Mouse (Mus musculus) kidney, embryonic 16.5 days (tissue): ENCODE results near the gene Rnd3. TPM values are rescaled to one million over a fixed set of nuclear protein-coding genes. Genes with fewer than 3 reads are reported as not detected.

Source experiments
- ATAC-seq: fragments of 200-750 bp; cut with Nextera tagmentation; 2 replicates; pipeline ENCODE4 v1.8.0; 2017; ENCODE audit warnings: moderate TSS enrichment; ENCODE audit not compliant: low FRiP score, low TSS enrichment
- H3K27ac ChIP-seq: fragments of 300-500 bp; sonication (generic); 2 replicates; pipeline ENCODE4 v1.5.1; 2014; ENCODE audit warnings: low read length
- H3K27me3 ChIP-seq: fragments of 300-500 bp; sonication (generic); 2 replicates; pipeline ENCODE4 v1.6.1; 2014; ENCODE audit warnings: low read length, control low read depth, mixed read lengths; ENCODE audit not compliant: insufficient read depth
- H3K36me3 ChIP-seq: fragments of 300-500 bp; sonication (generic); 2 replicates; pipeline ENCODE4 v1.6.1; 2014; ENCODE audit warnings: low read length, control low read depth, mixed read lengths; ENCODE audit not compliant: insufficient read depth
- H3K4me1 ChIP-seq: fragments of 300-500 bp; sonication (generic); 2 replicates; pipeline ENCODE4 v1.6.1; 2014; ENCODE audit warnings: low read length, control low read depth, mixed read lengths; ENCODE audit not compliant: insufficient read depth
- H3K4me2 ChIP-seq: fragments of 300-500 bp; sonication (generic); replicated peaks from 2 replicates; pipeline ENCODE4 v1.6.1; 2014; ENCODE audit warnings: low read depth, low read length
- H3K4me3 ChIP-seq: fragments of 300-500 bp; sonication (generic); 2 replicates; pipeline ENCODE4 v1.5.1; 2014; ENCODE audit warnings: mild to moderate bottlenecking, low read length
- H3K9ac ChIP-seq: fragments of 300-500 bp; sonication (generic); replicated peaks from 2 replicates; pipeline ENCODE4 v1.6.1; 2014; ENCODE audit warnings: low read length
- H3K9me3 ChIP-seq: fragments of 300-500 bp; sonication (generic); 2 replicates; pipeline ENCODE4 v1.6.1; 2016; ENCODE audit warnings: low read length, control low read depth
- WGBS: fragments of 180-500 bp; shearing (Covaris S2); extraction: QIAGEN DNeasy Blood & Tissue Kit; methylation state at CpG from one replicate; pipeline ENCODE4 v1.1.7; 2014; 5-methylcytosine and 5-hydroxymethylcytosine counted together
- polyA plus RNA-seq: library from polyadenylated mRNA; unstranded; fragments of >200 nt; fragmentation: Nextera tagmentation; extraction: Ambion mirVana; gene quantifications from 2 replicates; pipeline ENCODE4 v1.2.1, GENCODE M21; 2015

The Rnd3 gene
- polyA plus RNA-seq, 1 experiment from 2014 or later, result 42.9 TPM

DNA sequence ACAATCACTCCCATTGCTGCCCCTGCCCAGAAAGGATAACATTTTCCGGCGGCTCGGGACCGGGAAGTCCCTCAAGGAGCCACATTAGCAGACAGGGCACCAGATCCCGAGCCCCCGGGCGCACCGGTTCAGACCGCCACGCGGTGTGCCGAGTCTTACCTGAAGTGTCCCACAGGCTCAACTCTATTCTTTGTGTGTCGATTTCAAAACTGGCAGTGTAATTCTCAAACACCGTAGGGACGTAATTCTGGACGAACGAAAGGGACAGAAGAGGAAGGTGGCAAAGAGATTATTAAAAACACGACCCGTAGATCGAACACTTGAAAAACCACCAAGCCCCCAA is 875 bp downstream of the Rnd3 start:
- Histone ChIP-seq H3K27me3 (no peaks in the 10 kb centered on the region), H3K9ac (peak overlapping the region; percentile 90), H3K4me1 (peaks cover 31% of the 10 kb centered on the region), H3K36me3 (no peaks in the 10 kb centered on the region), H3K4me3 (peak overlapping the region; percentile 83), H3K27ac (peak overlapping the region; percentile 97), H3K4me2 (peak overlapping the region; percentile 66), H3K9me3 (no peaks in the 10 kb centered on the region)
- peak; percentile 24 for ATAC-seq
- WGBS, result under 1% methylated on average over 20 of the region's 20 CpGs

DNA sequence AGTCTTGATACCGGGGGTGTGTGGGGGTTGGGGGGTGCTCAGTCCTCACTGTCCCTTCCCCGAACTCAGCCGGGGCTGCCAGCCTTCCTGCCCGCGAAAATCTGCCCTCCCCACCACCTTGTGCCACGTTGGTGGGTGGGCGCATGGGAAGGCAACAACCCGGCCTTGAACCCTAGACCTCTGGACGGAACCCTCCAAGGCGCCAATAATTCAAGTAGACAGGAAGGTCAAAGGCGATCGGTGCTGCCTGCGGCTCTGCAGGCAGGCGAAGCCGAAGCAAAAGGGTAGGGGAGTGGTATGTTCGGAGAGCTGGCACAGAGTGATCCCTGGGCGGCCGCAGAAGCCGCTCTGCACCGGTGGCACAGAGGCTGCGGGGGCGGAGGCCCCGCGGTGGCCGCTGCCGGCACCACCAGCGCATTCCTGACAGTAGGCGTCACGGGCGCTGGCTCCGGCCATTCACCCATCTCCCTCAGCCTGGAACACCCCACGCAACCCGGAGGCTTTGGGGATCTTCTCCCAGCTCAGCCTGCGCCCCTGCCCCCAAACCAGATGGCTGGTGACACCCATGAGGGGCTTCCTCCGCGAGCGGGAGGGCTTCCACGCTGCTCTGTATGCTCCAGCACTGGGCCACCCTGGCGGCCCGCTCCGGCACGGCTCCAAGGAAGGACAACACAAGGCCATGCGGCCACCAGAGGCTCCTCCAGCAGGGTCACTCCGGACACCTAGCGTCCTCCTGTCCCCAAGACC is 1.4 kb downstream of the Rnd3 start:
- ATAC-seq, result peak; percentile 82
- under 1% methylated on average over 41 of the region's 45 CpGs for WGBS
- peaks cover 36% of the 10 kb centered on the region for H3K4me1 ChIP-seq

DNA sequence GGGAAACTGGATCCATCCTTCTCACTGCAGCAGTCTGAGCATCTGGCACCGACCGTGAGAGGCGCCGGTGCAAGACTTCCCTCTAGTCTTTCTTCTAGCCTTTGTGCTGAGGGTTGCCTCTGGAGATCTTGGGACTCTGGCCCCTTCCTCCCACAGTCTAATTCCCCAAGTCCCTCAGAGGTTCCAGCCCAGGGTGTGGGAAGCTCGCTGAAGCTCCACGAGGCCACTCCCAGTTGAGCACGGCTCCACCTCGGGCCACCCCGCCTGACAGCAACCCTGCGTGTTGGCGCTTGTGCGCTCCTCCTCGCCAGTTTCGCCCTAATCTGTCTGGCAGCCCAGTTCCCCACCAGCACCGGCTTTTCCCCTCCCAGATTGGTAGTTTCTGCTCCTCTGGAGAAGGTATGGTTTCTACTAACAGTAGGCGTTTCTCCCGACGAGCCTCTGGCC is 2.0 kb downstream of the Rnd3 start:
- Histone ChIP-seq H3K9ac (peak overlapping the region; percentile 90), H3K4me1 (peaks cover 42% of the 10 kb centered on the region), H3K27ac (peak overlapping the region; percentile 97), H3K4me2 (peak overlapping the region; percentile 66), H3K4me3 (peak overlapping the region; percentile 83), H3K36me3 (no peaks in the 10 kb centered on the region), H3K9me3 (no peaks in the 10 kb centered on the region), H3K27me3 (no peaks in the 10 kb centered on the region)
- WGBS, result 0% methylated on average over 18 of the region's 18 CpGs
- peak; percentile 79 for ATAC-seq

More for the DNA sequence above, 1.4 kb downstream of the Rnd3 start:
- Histone ChIP-seq H3K4me3 (peak overlapping the region; percentile 83), H3K9ac (peak overlapping the region; percentile 90), H3K9me3 (no peaks in the 10 kb centered on the region), H3K4me2 (peak overlapping the region; percentile 66), H3K27ac (peak overlapping the region; percentile 97), H3K27me3 (no peaks in the 10 kb centered on the region), H3K36me3 (no peaks in the 10 kb centered on the region)

DNA sequence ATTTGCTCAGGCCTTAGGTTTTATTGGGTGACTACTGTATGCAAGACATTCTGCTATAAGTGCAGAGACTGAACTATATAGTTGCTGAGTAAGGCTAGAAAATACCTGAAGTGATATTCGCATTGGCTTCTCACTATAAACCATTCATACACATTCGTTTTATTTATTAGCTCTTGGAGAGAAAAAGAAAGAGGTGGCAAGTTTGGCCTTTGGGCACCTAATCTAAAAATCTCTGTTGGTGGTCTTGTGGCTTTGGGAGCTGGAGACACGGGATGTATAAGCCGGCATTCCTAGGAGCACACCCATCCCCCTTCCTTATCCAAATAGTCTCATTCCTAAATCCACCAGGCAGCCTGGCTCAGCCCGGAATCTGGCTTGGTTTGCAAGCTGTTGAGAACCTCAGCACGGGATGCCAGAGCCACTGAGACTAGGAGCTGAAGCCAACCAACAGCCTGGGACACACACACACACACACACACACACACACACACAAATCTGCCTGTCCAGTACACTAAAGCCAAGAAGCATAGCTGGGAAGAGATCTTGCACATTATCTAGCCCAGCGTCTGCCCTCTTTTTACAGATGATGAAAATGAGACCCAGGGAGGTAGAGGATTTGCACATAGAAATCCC is 3.0 kb downstream of the Rnd3 start:
- H3K4me2 ChIP-seq, result peak overlapping the region; percentile 66
- H3K27ac ChIP-seq, result peak overlapping the region; percentile 61; the same call in 1 of the 2 replicates
- H3K4me3 ChIP-seq, result peak overlapping the region; percentile 83
- no peaks in the 10 kb centered on the region for H3K27me3 ChIP-seq
- 16% methylated on average over 7 of the region's 7 CpGs for WGBS
- no peak for ATAC-seq
- peaks cover 52% of the 10 kb centered on the region for H3K4me1 ChIP-seq
- H3K9ac ChIP-seq, result peak overlapping the region; percentile 90
- H3K9me3 ChIP-seq, result no peaks in the 10 kb centered on the region
- H3K36me3 ChIP-seq, result no peaks in the 10 kb centered on the region

DNA sequence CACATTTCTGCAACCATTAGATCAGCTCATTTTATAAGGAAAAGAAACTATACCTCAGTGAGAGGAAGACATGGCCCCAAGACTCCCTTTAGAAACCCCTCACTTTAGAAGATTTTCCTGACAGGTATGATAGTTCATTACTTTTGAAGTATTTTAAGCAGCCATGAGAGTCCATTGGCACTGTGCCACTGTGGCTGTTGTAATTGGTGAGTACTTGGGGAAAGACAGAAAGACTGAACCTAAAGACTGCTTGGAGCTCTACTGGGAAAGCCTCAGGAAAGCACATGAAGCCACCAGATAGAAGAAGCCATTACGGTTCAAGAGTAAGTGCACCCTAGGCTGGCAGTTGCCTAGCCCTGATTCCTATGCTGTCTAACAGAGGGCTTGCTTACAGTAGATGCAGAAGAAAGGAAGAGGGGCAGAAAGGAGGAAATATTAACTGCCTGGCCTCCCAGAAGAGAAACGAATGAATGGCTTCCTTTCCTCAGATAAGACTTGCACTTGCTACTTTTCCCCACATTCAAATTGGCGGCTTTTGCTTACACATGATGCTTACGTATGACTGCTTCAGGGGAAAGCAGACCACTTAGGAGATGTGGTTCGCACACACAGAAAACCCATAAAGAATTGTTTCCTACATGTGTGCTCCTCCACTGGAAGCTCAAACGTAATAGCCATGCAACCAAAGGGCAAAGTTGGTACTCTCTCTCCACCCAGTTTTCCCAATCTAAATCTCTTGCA is 4.4 kb downstream of the Rnd3 start:
- H3K4me3 ChIP-seq, result 0 out of 2 replicates have a peak overlapping the region, but pooled peaks have one; percentile 5
- peaks cover 66% of the 10 kb centered on the region for H3K4me1 ChIP-seq
- 72% methylated on average over 6 of the region's 6 CpGs for WGBS
- H3K27ac ChIP-seq, result no peak overlapping the region
- H3K4me2 ChIP-seq, result peak overlapping the region; percentile 26
- H3K27me3 ChIP-seq, result no peaks in the 10 kb centered on the region
- H3K9ac ChIP-seq, result no peak overlapping the region
- H3K9me3 ChIP-seq, result no peaks in the 10 kb centered on the region
- ATAC-seq, result no peak
- no peaks in the 10 kb centered on the region for H3K36me3 ChIP-seq

DNA sequence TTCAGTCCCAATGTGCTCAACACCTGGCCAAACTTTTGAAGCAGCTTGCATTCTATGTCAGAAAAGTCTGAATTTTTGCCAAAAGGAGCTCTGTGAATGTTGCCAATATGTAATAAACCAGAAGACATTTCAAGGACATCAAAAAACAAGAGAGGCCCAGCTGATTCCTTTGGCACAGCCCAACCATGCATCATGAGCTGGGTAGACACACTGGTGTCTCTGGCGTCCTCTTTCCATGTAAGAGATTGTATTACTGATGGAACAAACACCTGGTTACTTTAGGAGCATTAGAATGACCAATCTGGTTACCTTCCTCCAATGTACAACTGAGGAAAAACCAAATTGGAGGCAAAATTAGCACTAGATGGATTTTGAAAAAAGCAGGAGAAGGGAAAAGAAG is 6.5 kb downstream of the Rnd3 start:
- Histone ChIP-seq H3K9ac (no peak overlapping the region), H3K27me3 (no peaks in the 10 kb centered on the region), H3K4me2 (no peak overlapping the region), H3K4me1 (peaks cover 84% of the 10 kb centered on the region), H3K27ac (no peak overlapping the region), H3K4me3 (no peak overlapping the region), H3K9me3 (no peaks in the 10 kb centered on the region), H3K36me3 (no peaks in the 10 kb centered on the region)
- 67% methylated on average over 1 of the region's 1 CpGs for WGBS
- ATAC-seq, result no peak

DNA sequence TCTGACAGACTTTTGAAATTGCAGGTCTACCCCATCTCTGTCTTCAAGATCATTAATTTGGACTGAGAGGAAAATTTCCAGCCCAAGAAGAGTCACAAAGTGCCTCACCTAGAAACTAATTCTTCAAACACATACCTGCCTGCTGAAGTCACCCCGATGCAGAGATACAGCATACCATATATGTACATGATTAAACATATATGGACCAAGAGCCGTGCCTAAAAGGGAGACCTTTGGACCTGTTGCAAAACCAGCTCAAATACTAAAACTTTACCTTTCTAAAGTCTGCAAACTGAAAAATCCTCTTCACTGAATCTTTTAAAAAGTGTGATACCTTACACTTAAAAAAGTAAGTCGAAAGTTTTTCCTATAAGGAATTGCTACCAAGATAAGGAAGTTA is 7.6 kb downstream of the Rnd3 start:
- Histone ChIP-seq H3K36me3 (peaks cover 8% of the 10 kb centered on the region), H3K9ac (peak overlapping the region; percentile 44)
- WGBS, result 55% methylated on average over 3 of the region's 3 CpGs

DNA sequence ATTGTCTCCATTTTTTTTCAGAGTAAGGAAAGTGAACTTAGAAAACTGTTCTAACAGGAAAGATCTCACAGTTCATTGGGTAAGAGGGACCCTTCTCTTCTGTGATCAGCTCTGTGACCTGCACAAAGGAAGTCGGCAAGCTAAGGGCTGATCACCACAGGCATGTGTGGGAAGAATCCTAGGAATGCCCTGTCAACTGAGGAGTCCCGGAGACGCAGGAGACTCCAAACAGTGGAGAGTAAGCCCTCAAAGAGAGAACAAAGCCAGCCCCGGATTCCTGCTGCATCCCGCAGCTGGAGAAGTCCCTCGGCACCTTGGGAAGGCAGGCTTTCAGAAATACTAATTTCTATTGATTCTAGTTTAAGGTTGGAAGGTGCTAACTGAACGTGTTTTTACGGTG is 8.4 kb downstream of the Rnd3 start:
- 1% methylated on average over 8 of the region's 8 CpGs for WGBS
- H3K9me3 ChIP-seq, result no peaks in the 10 kb centered on the region
- peak overlapping the region; percentile 77 for H3K27ac ChIP-seq
- peak; percentile 79 for ATAC-seq
- H3K4me3 ChIP-seq, result peak overlapping the region; percentile 20
- H3K4me2 ChIP-seq, result peak overlapping the region; percentile 47
- H3K36me3 ChIP-seq, result peaks cover 9% of the 10 kb centered on the region
- peak overlapping the region; percentile 44 for H3K9ac ChIP-seq
- H3K27me3 ChIP-seq, result no peaks in the 10 kb centered on the region
- peaks cover 81% of the 10 kb centered on the region for H3K4me1 ChIP-seq

More for the DNA sequence above, 7.6 kb downstream of the Rnd3 start:
- Histone ChIP-seq H3K27me3 (no peaks in the 10 kb centered on the region), H3K4me3 (peak overlapping the region; percentile 20), H3K27ac (peak overlapping the region; percentile 77; the same call in 1 of the 2 replicates), H3K4me1 (peaks cover 89% of the 10 kb centered on the region), H3K4me2 (peak overlapping the region; percentile 47), H3K9me3 (no peaks in the 10 kb centered on the region)
- no peak for ATAC-seq

DNA sequence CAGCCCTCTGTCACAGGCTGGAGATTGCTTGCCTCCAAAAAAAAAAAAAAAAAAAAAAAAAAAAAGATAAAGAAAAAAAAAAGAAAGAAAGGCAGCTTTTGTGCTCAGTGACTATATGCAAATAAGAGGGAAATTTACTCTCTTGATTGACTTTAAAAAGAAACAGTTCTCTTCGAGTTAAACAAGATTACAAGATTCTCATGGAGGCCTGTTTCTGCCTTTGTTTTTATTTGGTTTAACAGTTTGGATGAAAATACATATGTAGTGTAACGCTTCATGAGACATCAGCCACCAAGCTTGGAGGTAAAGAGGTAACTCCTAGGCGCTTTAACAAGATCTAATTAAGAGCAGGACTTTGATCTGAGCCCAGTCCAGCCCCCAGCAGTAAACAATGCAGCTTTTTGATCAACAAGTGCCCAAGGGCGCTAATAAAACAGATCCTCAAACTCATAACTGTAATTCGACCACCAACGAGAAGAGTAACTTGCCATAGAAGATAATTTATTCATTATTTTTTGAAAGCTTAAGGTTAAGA is 8.9 kb downstream of the Rnd3 start:
- Histone ChIP-seq H3K27ac (peak overlapping the region; percentile 77), H3K36me3 (peaks cover 12% of the 10 kb centered on the region)

More for the DNA sequence above, 8.9 kb downstream of the Rnd3 start:
- WGBS, result 18% methylated on average over 6 of the region's 6 CpGs
- Histone ChIP-seq H3K9ac (no peak overlapping the region), H3K4me3 (no peak overlapping the region), H3K4me1 (peaks cover 78% of the 10 kb centered on the region), H3K4me2 (peak overlapping the region; percentile 47), H3K9me3 (no peaks in the 10 kb centered on the region), H3K27me3 (no peaks in the 10 kb centered on the region)
- peak; percentile 44; the same call in 1 of the 2 replicates for ATAC-seq
